Mouse (Mus musculus): Measurements from ENCODE around the gene Rab14.

The Rab14 gene

DNA sequence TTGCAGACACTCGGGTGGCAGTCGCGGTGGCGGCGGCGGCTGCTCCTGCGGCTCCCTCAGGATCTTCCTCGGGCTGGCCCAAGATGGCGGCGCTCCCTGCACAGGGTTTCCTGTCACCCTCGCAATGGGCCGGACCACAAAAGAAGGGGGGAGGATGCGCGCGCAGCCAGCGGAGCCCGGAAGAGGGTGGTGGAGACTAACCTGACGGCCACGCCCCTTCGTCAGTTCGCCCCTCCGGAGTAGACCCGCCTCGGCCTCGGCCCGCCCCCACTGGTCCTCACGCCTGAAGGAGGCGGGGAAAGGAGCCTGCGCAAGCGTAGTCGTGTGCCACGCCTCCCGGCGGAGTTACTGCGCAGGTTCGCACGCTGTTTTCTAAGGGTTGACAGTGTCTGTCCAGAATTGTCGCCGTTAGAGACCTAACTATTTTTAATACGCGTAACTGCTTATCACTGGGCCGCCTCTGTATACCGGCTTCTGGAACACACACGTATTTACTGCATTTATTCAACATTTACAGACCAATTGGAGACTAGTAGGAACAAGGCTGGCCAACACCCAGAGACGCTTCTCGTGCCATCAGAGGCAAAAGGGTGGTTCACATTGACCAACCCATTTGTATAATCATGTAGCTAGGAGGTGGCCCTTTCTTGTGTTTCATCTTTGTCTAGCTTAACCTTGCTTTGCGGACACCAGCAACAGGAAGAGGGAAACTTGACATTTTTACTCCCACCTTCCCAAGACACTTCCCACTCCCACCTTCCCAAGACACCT, at the start of gene Rab14:
TSS of gene Rab14 (minus strand) at position 223 of the 771 bp plus-strand sequence.
- in situ Hi-C loops (cut with MboI, MseI) = no loop called here

DNA sequence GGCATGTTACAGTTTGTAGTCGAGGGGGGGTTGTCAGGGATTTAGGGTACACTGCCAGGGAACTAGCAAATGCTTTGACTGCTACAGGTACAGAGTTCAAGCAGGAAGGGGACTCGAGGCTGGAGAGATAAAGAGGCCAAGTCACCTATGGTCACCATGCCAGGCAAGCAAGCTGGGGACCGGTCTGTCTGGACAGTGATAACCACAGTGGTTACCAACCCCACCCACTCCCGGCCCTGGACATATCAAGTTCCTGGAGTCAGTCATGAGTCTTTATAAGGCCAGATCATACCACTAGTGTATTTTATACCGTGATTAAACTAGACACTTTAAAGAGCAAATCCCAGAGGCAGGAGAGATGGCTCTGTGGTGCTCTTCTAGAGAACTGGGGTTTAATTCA, 46.8 kb upstream of the Rab14 start:
- in situ Hi-C loops (cut with MboI, MseI) = no loop called here

DNA sequence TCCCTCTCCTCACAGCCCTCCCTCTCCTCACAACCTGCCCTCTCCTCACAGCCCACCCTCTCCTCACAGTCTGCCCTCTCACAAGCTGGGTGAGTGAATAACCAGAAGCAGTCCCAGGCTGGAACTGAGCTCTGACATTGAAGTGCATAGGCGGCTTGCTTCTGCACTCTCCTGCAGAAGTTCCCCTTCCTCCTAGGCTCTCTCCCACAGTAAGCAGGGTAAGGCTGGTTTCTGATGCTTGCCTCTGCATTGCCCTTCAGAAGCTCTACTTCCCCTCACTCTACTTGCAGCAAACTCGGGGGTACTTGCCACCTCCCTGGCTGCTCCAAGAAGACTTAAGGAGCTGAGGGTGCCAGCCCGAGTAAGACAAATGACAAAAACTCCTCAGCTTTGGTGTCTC, 43.3 kb upstream of the Rab14 start:
- in situ Hi-C loops (cut with MboI, MseI) = loop anchor here in 1 of 2 experiments (5.0 kb wide), 1 partner anchor 858 kb away; no protein-coding TSS in a partner anchor

- in situ Hi-C loops (cut with MboI, MseI) = no loop called here
Observed at GRCm38 (mm10) chr2:35235021-35235420, 34.1 kb upstream of the Rab14 start.

DNA sequence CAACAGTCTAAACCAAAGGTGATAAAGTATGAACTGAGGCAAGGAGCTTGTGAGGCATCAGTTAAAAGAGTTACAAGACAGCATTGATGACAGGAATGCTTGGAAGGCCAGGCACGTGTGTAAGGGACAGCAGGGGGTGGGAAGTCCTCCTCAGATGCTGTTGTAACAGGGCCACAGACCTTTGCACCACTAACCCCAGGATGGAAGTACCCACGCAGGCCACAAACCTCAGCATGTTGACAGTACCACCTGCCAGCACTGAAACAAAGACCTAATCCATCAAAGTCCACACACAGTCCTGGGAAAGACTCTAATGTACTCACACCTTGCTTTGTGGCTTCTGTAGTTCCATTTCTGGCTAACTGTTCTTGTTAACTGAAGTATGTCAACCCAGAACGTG, 33.0 kb upstream of the Rab14 start:
- in situ Hi-C loops (cut with MboI, MseI) = no loop called here

DNA sequence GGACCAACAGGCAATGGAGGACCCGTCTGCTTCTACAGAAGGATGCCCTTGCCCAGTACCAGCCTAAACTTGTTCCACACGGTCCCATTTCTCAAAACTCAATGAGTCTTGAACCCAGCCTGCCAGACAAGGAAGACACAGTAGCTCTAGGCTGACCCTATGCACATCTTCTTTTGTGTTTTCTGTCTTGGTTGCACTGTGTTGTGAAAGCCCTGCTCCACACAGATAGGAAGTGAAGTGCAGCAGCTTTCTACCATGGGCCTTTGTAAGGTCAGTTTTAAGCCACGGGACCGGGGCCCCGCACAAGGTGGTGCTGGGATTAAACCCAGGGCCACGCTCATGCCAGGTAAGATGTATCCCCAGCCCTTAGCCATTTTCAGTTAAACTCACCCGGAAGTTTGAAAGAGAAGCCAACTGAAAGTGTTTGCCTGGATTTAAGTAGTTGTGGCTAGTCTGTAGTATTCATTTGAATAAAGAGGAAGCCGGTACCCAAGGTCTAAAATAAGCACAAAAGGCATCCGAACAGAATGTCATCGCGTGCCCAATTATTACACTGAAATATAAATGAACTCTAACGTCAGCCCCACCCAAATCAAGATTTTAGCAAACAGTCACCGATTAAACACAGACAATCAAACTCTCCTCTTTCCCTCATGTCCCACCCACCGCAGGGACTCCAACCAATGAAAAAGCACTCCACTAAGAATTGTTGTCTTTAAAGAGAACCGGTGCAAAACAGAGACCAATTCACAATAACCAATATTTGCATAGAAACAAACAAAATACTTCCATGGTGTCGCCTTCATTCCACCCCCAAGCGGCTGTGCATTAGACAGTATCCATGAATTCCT, 31.9 kb upstream of the Rab14 start:
- in situ Hi-C loops (cut with MboI, MseI) = no loop called here

GRCm38 (mm10) chr2:35231871-35232270, 31.0 kb upstream of the Rab14 start:
- in situ Hi-C loops (cut with MboI, MseI) = no loop called here

- in situ Hi-C loops (cut with MboI, MseI) = no loop called here
Observed at GRCm38 (mm10) chr2:35230215-35230614, 29.3 kb upstream of the Rab14 start.

DNA sequence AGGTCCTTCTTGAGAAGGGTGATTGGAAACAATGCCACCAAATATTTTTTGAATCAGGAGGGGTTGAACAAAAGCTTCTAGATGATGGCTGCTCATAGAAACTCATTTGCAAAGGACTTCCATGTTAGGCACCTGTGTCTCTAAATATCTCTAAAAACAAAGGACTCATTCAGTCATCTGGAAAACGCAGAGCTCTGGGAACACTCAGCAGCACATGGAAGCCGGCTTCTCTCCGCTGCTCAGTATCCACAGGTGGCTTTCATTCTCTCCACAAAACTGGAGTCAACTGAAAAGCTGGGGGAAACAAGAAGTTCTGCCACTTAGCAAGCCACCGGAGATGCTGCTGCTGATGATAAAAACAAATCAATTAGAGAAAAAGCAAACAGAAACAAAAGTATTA, 27.2 kb upstream of the Rab14 start:
- in situ Hi-C loops (cut with MboI, MseI) = no loop called here

GRCm38 (mm10) chr2:35224285-35224684, 23.4 kb upstream of the Rab14 start:
- in situ Hi-C loops (cut with MboI, MseI) = no loop called here

- in situ Hi-C loops (cut with MboI, MseI) = no loop called here
Observed at GRCm38 (mm10) chr2:35222822-35223391, 22.0 kb upstream of the Rab14 start.

DNA sequence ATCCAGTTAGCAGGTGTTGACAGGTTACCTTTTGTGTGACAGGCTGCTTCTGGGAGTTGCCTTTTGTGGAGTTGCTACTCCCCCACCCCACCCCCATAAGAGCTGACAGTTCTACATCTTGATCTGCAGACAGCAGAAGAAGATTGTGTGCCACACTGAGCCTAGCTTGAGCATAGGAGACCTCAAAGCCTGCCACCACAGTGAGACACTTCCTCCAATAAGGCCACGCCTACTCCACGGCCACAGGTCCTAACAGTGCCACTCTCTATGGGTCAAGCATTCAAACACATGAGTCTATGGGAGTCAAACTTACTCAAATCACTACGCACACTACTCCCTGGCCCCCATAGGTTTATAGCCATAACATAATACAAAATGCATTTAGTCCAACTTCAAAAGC, 17.8 kb upstream of the Rab14 start:
- in situ Hi-C loops (cut with MboI, MseI) = no loop called here

GRCm38 (mm10) chr2:35216701-35217100, 15.8 kb upstream of the Rab14 start:
- in situ Hi-C loops (cut with MboI, MseI) = no loop called here

DNA sequence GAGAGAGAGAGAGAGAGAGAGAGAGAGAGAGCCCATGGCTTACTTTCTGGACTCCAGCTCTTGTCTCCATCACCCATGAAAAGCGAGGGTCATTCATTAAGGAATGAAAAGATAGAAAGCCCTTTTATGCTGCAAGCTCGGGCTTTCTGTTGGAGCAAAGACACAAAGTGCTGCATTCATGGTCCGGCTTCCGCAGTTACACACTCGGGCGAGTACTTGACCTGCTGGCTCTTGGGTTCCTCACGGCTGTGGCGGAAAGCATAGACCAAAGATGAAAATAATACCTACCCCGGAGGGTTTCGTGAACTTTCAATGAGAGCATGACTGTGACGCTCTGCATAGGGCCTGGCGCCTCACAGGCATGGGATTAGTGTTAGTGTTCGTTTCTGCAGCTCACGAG, 14.4 kb upstream of the Rab14 start:
- in situ Hi-C loops (cut with MboI, MseI) = no loop called here

GRCm38 (mm10) chr2:35214881-35215358, 14.0 kb upstream of the Rab14 start:
- in situ Hi-C loops (cut with MboI, MseI) = loop anchor here (5.0 kb wide), 2 partner anchors 47 to 52 kb away; no protein-coding TSS in a partner anchor

GRCm38 (mm10) chr2:35213345-35213910, 12.5 kb upstream of the Rab14 start:
- in situ Hi-C loops (cut with MboI, MseI) = loop anchor here (5.0 kb wide), 2 partner anchors 49 to 54 kb away; no protein-coding TSS in a partner anchor

GRCm38 (mm10) chr2:35211681-35212080, 10.8 kb upstream of the Rab14 start:
- in situ Hi-C loops (cut with MboI, MseI) = loop anchor here (5.0 kb wide), 2 partner anchors 51 to 56 kb away; no protein-coding TSS in a partner anchor

GRCm38 (mm10) chr2:35208931-35209665, 8.2 kb upstream of the Rab14 start:
- in situ Hi-C loops (cut with MboI, MseI) = no loop called here

DNA sequence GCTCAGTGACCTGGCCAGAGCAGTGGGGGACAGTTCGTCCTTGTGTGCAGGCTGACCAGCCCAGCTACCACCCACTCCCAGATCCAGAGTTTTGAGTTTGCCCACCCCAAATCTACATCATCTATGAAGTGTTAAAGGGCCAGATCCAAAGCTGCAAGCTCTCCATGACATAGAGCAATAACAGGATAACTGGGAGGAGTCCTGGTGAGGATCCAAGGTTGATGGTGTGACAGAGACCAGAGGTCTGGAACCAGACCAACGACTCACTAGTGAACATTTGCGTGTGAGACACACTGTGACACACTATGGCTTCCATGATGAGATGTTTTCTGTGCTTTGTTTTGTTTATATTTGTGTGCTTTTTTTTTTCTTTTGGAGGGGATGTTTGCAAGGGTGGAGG, 7.1 kb upstream of the Rab14 start:
- in situ Hi-C loops (cut with MboI, MseI) = no loop called here

GRCm38 (mm10) chr2:35206761-35207160, 5.8 kb upstream of the Rab14 start:
- in situ Hi-C loops (cut with MboI, MseI) = no loop called here

DNA sequence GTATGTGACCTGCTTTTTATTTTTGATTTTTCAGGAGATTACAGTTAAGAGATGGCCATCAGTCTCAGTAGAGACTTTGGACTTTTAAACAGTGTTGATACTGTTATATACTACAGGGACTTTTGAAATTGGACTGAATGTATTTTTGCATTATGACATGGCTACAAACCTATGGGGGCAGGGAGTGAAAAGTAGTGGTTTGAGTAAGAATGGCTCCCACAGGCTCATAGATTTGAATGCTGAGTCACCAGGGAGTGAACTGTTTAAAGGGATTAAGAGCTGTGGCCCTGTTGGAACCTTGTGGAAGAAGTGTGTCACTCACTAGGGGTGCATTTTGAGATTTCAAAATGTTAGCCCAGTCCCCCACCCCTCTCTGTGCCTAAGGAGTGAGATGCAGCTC, 2.8 kb upstream of the Rab14 start:
- in situ Hi-C loops (cut with MboI, MseI) = no loop called here

Data from T-helper 17 cell (primary cell).